Mouse (Mus musculus) kidney, embryonic 16.5 days (tissue): Measurements from ENCODE around the gene Efhb. TPM values are rescaled to one million over a fixed set of nuclear protein-coding genes. Genes with fewer than 3 reads are reported as not detected.

ENCODE experiments used
- ATAC-seq: fragments of 200-750 bp; cut with Nextera tagmentation; 2 replicates; pipeline ENCODE4 v1.8.0; 2017; ENCODE audit warnings: moderate TSS enrichment; ENCODE audit not compliant: low FRiP score, low TSS enrichment
- H3K27ac ChIP-seq: fragments of 300-500 bp; sonication (generic); 2 replicates; pipeline ENCODE4 v1.5.1; 2014; ENCODE audit warnings: low read length
- H3K27me3 ChIP-seq: fragments of 300-500 bp; sonication (generic); 2 replicates; pipeline ENCODE4 v1.6.1; 2014; ENCODE audit warnings: low read length, control low read depth, mixed read lengths; ENCODE audit not compliant: insufficient read depth
- H3K36me3 ChIP-seq: fragments of 300-500 bp; sonication (generic); 2 replicates; pipeline ENCODE4 v1.6.1; 2014; ENCODE audit warnings: low read length, control low read depth, mixed read lengths; ENCODE audit not compliant: insufficient read depth
- H3K4me1 ChIP-seq: fragments of 300-500 bp; sonication (generic); 2 replicates; pipeline ENCODE4 v1.6.1; 2014; ENCODE audit warnings: low read length, control low read depth, mixed read lengths; ENCODE audit not compliant: insufficient read depth
- H3K4me2 ChIP-seq: fragments of 300-500 bp; sonication (generic); replicated peaks from 2 replicates; pipeline ENCODE4 v1.6.1; 2014; ENCODE audit warnings: low read depth, low read length
- H3K4me3 ChIP-seq: fragments of 300-500 bp; sonication (generic); 2 replicates; pipeline ENCODE4 v1.5.1; 2014; ENCODE audit warnings: mild to moderate bottlenecking, low read length
- H3K9ac ChIP-seq: fragments of 300-500 bp; sonication (generic); replicated peaks from 2 replicates; pipeline ENCODE4 v1.6.1; 2014; ENCODE audit warnings: low read length
- H3K9me3 ChIP-seq: fragments of 300-500 bp; sonication (generic); 2 replicates; pipeline ENCODE4 v1.6.1; 2016; ENCODE audit warnings: low read length, control low read depth
- WGBS: fragments of 180-500 bp; shearing (Covaris S2); extraction: QIAGEN DNeasy Blood & Tissue Kit; methylation state at CpG from one replicate; pipeline ENCODE4 v1.1.7; 2014; 5-methylcytosine and 5-hydroxymethylcytosine counted together
- polyA plus RNA-seq: library from polyadenylated mRNA; unstranded; fragments of >200 nt; fragmentation: Nextera tagmentation; extraction: Ambion mirVana; gene quantifications from 2 replicates; pipeline ENCODE4 v1.2.1, GENCODE M21; 2015

The Efhb gene
- polyA plus RNA-seq, 1 experiment from 2014 or later: 0.31 TPM

DNA sequence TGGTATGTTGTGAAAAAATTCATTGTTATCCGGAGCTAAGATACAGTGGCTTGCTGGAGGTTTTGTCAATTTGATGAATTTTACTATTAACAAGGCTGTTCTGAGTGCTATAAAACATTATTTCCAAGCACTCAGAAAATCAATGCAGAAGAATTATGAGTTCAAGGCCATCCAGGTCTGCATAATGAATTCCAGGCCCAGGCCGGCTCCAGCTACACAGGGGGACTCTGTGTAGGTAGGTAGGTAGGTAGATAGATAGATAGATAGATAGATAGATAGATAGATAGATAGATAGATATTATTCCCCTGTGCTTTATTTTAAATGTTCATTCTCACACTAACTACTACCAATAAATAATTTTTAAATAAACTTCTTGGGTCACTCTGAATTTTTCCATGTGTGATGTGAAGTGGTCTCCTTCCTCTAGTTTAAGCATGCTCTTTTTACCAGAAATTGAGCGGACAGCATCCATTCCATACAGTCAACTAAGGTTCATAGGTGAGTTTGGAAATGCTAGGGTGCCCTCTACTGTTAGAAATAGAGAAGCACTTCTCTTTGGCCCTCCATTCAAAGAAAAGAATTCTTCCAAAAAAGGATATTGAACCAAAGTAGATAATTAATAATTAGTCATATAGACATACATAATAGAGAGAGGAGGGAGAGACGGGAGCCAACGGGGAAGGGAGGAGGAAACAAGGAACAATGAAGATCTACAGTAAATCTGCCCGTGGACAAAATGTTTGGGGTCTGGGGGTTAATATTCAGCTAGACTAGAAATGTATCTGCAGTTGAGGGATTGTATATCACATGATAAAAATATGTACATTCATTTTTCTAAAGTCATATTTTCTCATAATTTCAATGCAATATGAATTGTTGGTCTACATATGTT lies 75.3 kb downstream of the Efhb start:
- no peak for ATAC-seq
- H3K9me3 ChIP-seq: no peaks in the 10 kb centered on the region
- no peak overlapping the region for H3K27ac ChIP-seq
- WGBS: 44% methylated on average over 6 of the region's 6 CpGs
- H3K9ac ChIP-seq: no peak overlapping the region
- no peak overlapping the region for H3K4me2 ChIP-seq
- H3K36me3 ChIP-seq: no peaks in the 10 kb centered on the region
- H3K4me3 ChIP-seq: no peak overlapping the region
- no peaks in the 10 kb centered on the region for H3K4me1 ChIP-seq
- no peaks in the 10 kb centered on the region for H3K27me3 ChIP-seq

GRCm38 (mm10) chr17:53386863-53387262 lies 76.3 kb downstream of the Efhb start:
- Histone ChIP-seq H3K27ac (no peak overlapping the region), H3K4me2 (no peak overlapping the region), H3K4me3 (no peak overlapping the region), H3K9me3 (no peaks in the 10 kb centered on the region), H3K27me3 (no peaks in the 10 kb centered on the region), H3K4me1 (no peaks in the 10 kb centered on the region), H3K36me3 (no peaks in the 10 kb centered on the region), H3K9ac (no peak overlapping the region)
- WGBS: 67% methylated on average over 6 of the region's 6 CpGs
- no peak for ATAC-seq

DNA sequence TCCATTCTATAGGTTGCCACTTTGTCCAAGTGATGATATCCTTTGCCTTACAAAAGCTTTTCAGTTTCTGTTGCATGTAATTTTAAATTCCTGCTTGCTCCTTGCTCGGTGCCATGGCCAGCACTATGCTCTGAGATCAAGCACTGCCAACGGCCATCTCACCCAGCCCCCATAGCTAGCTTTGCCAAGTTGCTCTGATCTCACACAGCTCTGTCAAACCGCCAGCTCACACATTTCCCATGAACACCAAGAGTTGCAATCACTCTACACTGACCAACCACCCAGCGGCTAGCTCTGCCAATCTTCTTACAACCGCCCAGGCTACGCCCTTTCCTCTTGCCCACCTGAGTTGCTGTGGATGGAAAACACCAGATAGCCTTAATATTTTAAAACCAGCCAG lies 99.0 kb downstream of the Efhb start:
- H3K9ac ChIP-seq: no peak overlapping the region
- H3K27ac ChIP-seq: no peak overlapping the region
- no peaks in the 10 kb centered on the region for H3K9me3 ChIP-seq
- WGBS: 92% methylated on average over 6 of the region's 6 CpGs
- H3K36me3 ChIP-seq: no peaks in the 10 kb centered on the region
- no peak overlapping the region for H3K4me3 ChIP-seq
- no peaks in the 10 kb centered on the region for H3K4me1 ChIP-seq
- H3K4me2 ChIP-seq: no peak overlapping the region
- no peak for ATAC-seq
- H3K27me3 ChIP-seq: no peaks in the 10 kb centered on the region

Other genes starting within 250 kb of the Efhb start
- gene Rab5a, start 15.9 kb upstream of the Efhb start, polyA plus RNA-seq: 69.8 and 75.4 TPM in 2 replicates
- 0.30 and 0.37 TPM in 2 replicates for gene Pp2d1, start 76.1 kb upstream of the Efhb start, polyA plus RNA-seq
- 3.8 and 3.9 TPM in 2 replicates for gene Kat2b, start 103.5 kb upstream of the Efhb start, polyA plus RNA-seq
- gene Sgo1, start 226.0 kb upstream of the Efhb start, polyA plus RNA-seq: 32.2 and 33.8 TPM in 2 replicates